Mouse (Mus musculus) thymus, adult 2 months (tissue): ENCODE data around the gene Prdm10. TPM values are rescaled to one million over a fixed set of nuclear protein-coding genes. Genes with fewer than 3 reads are reported as not detected.

ENCODE experiments used
- DNase-seq: peaks from one replicate; pipeline ENCODE4 v3.0.0; 2021
- H3K27ac ChIP-seq: fragments of 200-500 bp; 2 replicates; pipeline ENCODE4 v1.5.1; 2012; ENCODE audit warnings: low read length, control low read depth; ENCODE audit not compliant: control insufficient read depth, insufficient read depth
- H3K27me3 ChIP-seq: fragments of 200-500 bp; 2 replicates; pipeline ENCODE4 v1.6.1; 2012; ENCODE audit warnings: mild to moderate bottlenecking, low read length, moderate library complexity, mixed read lengths; ENCODE audit not compliant: control insufficient read depth, insufficient read depth
- H3K36me3 ChIP-seq: fragments of 200-500 bp; 2 replicates; pipeline ENCODE4 v1.6.1; 2012; ENCODE audit warnings: mild to moderate bottlenecking, low read length, moderate library complexity; ENCODE audit not compliant: control insufficient read depth, insufficient read depth
- H3K4me1 ChIP-seq: fragments of 200-500 bp; replicated peaks from 2 replicates; pipeline ENCODE4 v1.6.1; 2012; ENCODE audit warnings: low read length; ENCODE audit not compliant: control insufficient read depth, insufficient read depth
- H3K4me3 ChIP-seq: fragments of 200-500 bp; 2 replicates; pipeline ENCODE4 v1.5.1; 2012; ENCODE audit warnings: mild to moderate bottlenecking, low read length, control low read depth, moderate library complexity; ENCODE audit not compliant: control insufficient read depth, insufficient read depth
- CTCF ChIP-seq: fragments of 200-500 bp; IDR thresholded peaks from 2 replicates; pipeline ENCODE4 v1.5.1; 2012; ENCODE audit warnings: mild to moderate bottlenecking, control low read depth, low read length, moderate library complexity, borderline replicate concordance; ENCODE audit not compliant: control insufficient read depth, poor library complexity, insufficient read depth; ENCODE audit errors: extremely low read depth
- POLR2A ChIP-seq: fragments of 200-500 bp; IDR thresholded peaks from 2 replicates; pipeline ENCODE4 v1.6.1; 2012; ENCODE audit warnings: mild to moderate bottlenecking, low read length, control low read depth, moderate library complexity; ENCODE audit not compliant: control insufficient read depth, poor library complexity, insufficient read depth; ENCODE audit errors: extremely low read depth
- WGBS: fragments of 180-500 bp; shearing (Covaris S2); methylation state at CpG from one replicate; pipeline ENCODE4 v1.1.7; 2018; 5-methylcytosine and 5-hydroxymethylcytosine counted together
- polyA plus RNA-seq: library from polyadenylated mRNA; depleted of rRNA; stranded (reverse); fragments of >200 nt; gene quantifications from 2 replicates; pipeline ENCODE4 v1.2.3, GENCODE M21; 2012

Gene Prdm10
- polyA plus RNA-seq, 1 experiment: 21.8 TPM

DNA sequence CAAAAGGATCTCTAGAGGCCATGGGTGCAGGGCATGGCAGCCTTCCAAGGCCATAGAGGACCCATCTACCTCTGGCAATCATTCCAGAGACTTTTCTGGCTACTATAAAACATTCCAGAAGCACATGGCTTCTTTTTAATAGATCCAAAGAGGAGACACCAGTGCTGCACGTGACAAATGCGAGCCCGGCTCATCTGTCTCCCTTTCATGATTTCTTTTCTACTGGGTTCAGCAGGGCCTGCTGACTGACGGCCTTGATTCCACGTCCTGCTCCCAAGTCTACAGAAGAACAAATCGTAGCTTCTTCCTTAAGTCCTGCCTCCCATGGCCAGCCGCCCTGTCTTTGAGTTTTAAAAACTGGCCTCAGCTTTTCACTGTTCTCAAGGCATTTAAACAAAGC, 1.7 kb upstream of the Prdm10 start:
- Histone ChIP-seq H3K4me1 (peaks cover 3% of the 10 kb centered on the region), H3K27me3 (no peaks in the 10 kb centered on the region), H3K4me3 (no peak overlapping the region), H3K27ac (no peak overlapping the region), H3K36me3 (no peaks in the 10 kb centered on the region)
- TF ChIP-seq POLR2A (no peak), CTCF (no peak)
- DNase-seq: no peak
- WGBS: 98% methylated on average over 7 of the region's 7 CpGs

DNA sequence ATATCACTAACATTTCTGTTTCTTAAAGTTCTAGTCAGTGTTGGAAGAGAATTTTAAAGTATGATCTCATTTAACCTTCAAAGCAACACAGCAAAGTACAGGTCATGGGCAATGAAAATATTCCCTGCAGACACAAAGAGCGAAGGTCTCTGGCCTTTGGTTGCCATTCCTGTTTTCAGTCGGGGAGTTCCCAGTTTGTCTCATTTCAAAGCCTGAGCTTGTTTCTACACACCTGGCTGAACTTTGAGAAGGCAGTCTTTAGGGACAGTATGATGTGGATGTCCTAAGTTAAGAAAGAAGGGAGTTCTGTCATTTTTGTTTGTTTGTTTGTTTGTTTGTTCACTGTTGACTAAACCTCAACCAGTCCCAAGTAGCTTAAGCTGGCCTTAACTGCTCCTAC, 1.0 kb upstream of the Prdm10 start:
- Histone ChIP-seq H3K4me3 (peak overlapping the region; percentile 86; the same call in 1 of the 2 replicates), H3K27me3 (no peaks in the 10 kb centered on the region), H3K4me1 (peaks cover 5% of the 10 kb centered on the region), H3K27ac (peak overlapping the region; percentile 73), H3K36me3 (no peaks in the 10 kb centered on the region)
- TF ChIP-seq CTCF (no peak), POLR2A (no peak)
- DNase-seq: no peak
- 88% methylated on average over 2 of the region's 2 CpGs for WGBS

DNA sequence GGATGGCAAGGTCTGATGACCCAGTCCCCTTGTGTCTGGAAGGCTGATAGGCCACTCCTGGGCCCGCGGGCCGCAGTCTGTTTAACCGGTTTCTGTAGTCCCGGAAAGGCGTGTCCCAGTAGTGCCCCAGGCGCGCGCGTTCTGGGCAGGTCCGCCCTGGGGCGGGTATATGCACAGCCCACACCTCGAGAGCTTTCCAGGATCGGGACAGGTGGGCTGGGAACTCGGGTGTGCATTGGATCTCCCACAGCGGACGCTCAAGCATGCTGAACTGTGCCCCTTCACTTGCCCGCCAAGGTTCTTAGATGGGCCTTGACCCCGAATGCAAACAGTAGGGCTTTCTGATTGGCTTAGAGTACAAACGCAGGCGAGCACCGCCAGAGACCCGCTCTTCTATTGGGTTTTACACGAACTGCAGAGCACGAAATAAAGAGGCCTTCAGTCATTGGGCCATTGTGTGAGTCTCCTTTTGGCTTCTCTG, 413 bp upstream of the Prdm10 start:
- H3K4me1 ChIP-seq: peaks cover 5% of the 10 kb centered on the region
- no peaks in the 10 kb centered on the region for H3K27me3 ChIP-seq
- TF ChIP-seq CTCF: no peak
- no peak; the same call in none of the 2 replicates for TF ChIP-seq POLR2A
- peak; percentile 76 for DNase-seq
- H3K27ac ChIP-seq: peak overlapping the region; percentile 73
- under 1% methylated on average over 25 of the region's 25 CpGs for WGBS
- peak overlapping the region; percentile 86 for H3K4me3 ChIP-seq
- no peaks in the 10 kb centered on the region for H3K36me3 ChIP-seq

DNA sequence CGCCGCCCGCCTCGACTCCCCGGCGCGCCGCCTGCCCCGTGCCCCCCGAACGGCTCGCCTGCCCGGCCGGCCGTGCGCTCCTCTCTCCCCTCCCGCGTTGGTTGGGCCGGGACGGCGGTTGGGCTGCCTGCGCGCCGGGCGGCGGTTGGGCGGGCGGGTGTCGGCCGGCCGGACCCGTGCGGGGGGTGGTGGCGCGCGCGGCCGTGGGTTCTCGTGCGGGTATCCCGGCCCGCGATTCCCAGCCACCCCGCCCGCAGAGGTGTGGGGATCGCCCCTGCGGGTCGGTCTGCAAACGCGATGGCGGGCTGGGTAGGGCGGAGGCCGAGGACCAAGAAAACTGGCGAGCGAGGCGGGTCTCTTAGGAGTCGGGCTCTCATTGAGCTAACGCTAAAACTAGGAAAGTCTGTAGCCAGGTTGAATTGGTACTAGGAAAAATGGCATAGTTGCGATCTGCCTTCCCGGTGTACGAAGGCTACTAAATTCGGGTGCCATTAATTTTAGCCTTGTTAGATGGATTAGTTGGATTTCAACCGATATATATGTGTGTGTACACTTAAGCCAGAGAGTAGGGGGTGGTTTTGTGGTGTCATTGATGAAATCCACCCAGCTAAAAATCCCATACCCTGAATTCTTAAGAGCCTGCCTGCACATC, 799 bp downstream of the Prdm10 start:
- Histone ChIP-seq H3K36me3 (no peaks in the 10 kb centered on the region), H3K27me3 (no peaks in the 10 kb centered on the region), H3K4me1 (peaks cover 5% of the 10 kb centered on the region), H3K27ac (peak overlapping the region; percentile 80), H3K4me3 (peak overlapping the region; percentile 86)
- under 1% methylated on average over 52 of the region's 63 CpGs for WGBS
- no peak for DNase-seq
- TF ChIP-seq POLR2A: no peak; the same call in 1 of the 2 replicates
- TF ChIP-seq CTCF: 0 out of 2 replicates have a peak, but pooled peaks have one; percentile 7

DNA sequence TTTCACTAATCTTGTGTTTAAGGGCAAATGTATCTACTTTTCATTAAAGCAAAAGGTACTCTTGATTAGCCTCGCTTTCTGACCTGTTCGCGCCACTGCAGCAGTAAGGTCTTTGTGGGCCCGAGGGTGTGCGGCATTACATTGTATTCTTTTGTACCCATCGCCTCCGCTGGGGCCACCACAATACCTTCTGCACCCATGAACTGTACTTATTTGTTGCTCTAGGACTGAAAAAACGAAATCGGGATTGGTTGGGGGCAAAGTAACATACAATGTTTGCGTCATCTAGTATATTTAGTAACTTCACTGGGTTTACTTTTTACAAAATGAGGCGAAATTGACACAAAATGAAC, 1.3 kb downstream of the Prdm10 start:
- TF ChIP-seq CTCF: no peak
- no peak for TF ChIP-seq POLR2A
- Histone ChIP-seq H3K27ac (no peak overlapping the region), H3K4me3 (peak overlapping the region; percentile 34), H3K27me3 (no peaks in the 10 kb centered on the region), H3K36me3 (no peaks in the 10 kb centered on the region), H3K4me1 (peaks cover 5% of the 10 kb centered on the region)
- DNase-seq: peak; percentile 38
- WGBS: 17% methylated on average over 11 of the region's 11 CpGs

DNA sequence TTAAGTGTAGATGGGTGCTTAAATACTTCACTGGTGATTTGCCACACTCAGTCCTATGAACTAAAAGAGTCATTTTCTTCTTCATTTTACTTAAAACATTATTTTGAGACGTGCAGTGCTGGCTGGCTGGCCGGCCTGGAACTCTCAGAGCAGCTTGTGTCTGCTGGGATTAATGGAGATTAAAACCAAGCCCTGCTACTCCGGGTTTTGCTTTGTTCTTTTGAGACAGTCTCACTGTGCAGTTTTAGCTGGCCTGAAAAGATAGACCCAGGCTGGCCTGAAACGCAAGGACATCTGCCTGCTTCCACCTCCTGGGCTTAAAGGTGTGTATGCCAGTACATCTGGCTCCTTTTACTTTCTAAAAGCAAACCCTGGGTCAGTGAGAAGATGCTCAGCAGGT, 2.2 kb downstream of the Prdm10 start:
- Histone ChIP-seq H3K27ac (no peak overlapping the region), H3K36me3 (no peaks in the 10 kb centered on the region), H3K4me1 (peaks cover 5% of the 10 kb centered on the region), H3K4me3 (no peak overlapping the region), H3K27me3 (no peaks in the 10 kb centered on the region)
- no peak for DNase-seq
- TF ChIP-seq POLR2A: no peak
- no peak for TF ChIP-seq CTCF
- WGBS: 91% methylated on average over 4 of the region's 4 CpGs

DNA sequence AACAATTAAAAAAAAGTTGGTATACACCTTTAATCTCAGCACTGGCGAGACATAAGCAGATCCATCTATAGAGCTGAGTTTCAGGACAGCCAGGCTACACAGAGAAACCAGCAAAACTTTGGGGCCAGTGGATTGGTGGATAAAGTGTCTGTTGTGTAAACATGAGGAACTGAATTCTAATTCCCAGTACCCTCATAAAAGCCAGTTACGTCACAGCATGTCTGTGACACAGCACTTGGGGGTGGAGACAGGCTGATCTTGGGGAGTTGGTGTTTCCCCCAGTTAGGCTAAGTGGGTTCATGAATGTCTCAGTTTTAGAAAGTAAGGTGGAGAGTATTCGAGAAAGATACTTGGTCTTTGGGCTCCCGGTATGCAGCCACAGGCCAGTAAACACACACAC, 2.7 kb downstream of the Prdm10 start:
- no peaks in the 10 kb centered on the region for H3K36me3 ChIP-seq
- 94% methylated on average over 4 of the region's 4 CpGs for WGBS
- no peak for TF ChIP-seq POLR2A
- TF ChIP-seq CTCF: no peak
- no peak overlapping the region for H3K4me3 ChIP-seq
- peaks cover 5% of the 10 kb centered on the region for H3K4me1 ChIP-seq
- H3K27me3 ChIP-seq: no peaks in the 10 kb centered on the region
- H3K27ac ChIP-seq: no peak overlapping the region
- DNase-seq: no peak
